Mouse (Mus musculus) liver, embryonic 11.5 days (tissue): ENCODE results near the gene Mknk1. TPM values are rescaled to one million over a fixed set of nuclear protein-coding genes. Genes with fewer than 3 reads are reported as not detected.

Source experiments
- ATAC-seq: fragments of 200-750 bp; cut with Nextera tagmentation; replicated peaks from 2 replicates; pipeline ENCODE4 v1.8.0; 2017; ENCODE audit warnings: moderate number of reproducible peaks, mild to moderate bottlenecking, moderate TSS enrichment, moderate library complexity; ENCODE audit not compliant: low FRiP score
- DNase-seq: peaks from one replicate; pipeline ENCODE4 v3.0.0-alpha.2; 2017; ENCODE audit warnings: low spot score
- H3K27ac ChIP-seq: fragments of 300-500 bp; sonication (generic); 2 replicates; pipeline ENCODE4 v1.5.1; 2014; ENCODE audit warnings: mild to moderate bottlenecking, low read depth, low read length, control low read depth
- H3K27me3 ChIP-seq: fragments of 300-500 bp; sonication (generic); replicated peaks from 2 replicates; pipeline ENCODE4 v1.6.1; 2014; ENCODE audit warnings: low read length, mixed read lengths; ENCODE audit not compliant: control insufficient read depth, insufficient read depth
- H3K36me3 ChIP-seq: fragments of 300-500 bp; sonication (generic); 2 replicates; pipeline ENCODE4 v1.6.1; 2014; ENCODE audit warnings: mild to moderate bottlenecking, low read length, moderate library complexity, mixed read lengths; ENCODE audit not compliant: control insufficient read depth, insufficient read depth
- H3K4me1 ChIP-seq: fragments of 300-500 bp; sonication (generic); replicated peaks from 2 replicates; pipeline ENCODE4 v1.6.1; 2014; ENCODE audit warnings: low read length, mixed read lengths; ENCODE audit not compliant: control insufficient read depth, insufficient read depth
- H3K4me2 ChIP-seq: fragments of 300-500 bp; sonication (generic); 2 replicates; pipeline ENCODE4 v1.6.1; 2014; ENCODE audit warnings: mild to moderate bottlenecking, control low read depth, moderate library complexity
- H3K4me3 ChIP-seq: fragments of 300-500 bp; sonication (generic); 2 replicates; pipeline ENCODE4 v1.5.1; 2014; ENCODE audit warnings: low read depth, low read length, control low read depth
- H3K9ac ChIP-seq: fragments of 300-500 bp; sonication (generic); 2 replicates; pipeline ENCODE4 v1.6.1; 2014; ENCODE audit warnings: low read depth, low read length, control low read depth
- H3K9me3 ChIP-seq: fragments of 300-500 bp; sonication (generic); 2 replicates; pipeline ENCODE4 v1.6.1; 2016; ENCODE audit warnings: low read length, inconsistent platforms, mixed read lengths; ENCODE audit not compliant: control insufficient read depth
- WGBS: fragments of 180-500 bp; shearing (Covaris S2); extraction: QIAGEN DNeasy Blood & Tissue Kit; methylation state at CpG from one replicate; pipeline ENCODE4 v1.1.7; 2014; 5-methylcytosine and 5-hydroxymethylcytosine counted together
- polyA plus RNA-seq: library from polyadenylated mRNA; unstranded; fragments of >200 nt; fragmentation: Nextera tagmentation; extraction: Ambion mirVana; gene quantifications from 2 replicates; pipeline ENCODE4 v1.2.1, GENCODE M21; 2014

Gene Mknk1
- 43.8 and 46.9 TPM in 2 replicates for polyA plus RNA-seq

GRCm38 (mm10) chr4:115838696-115839641 is at the start of gene Mknk1:
TSS of gene Mknk1 (plus strand) at chr4:115839198.
- H3K4me3 ChIP-seq: peak within 1 kb of the TSS; percentile 78
- no peaks in the 10 kb centered on the region for H3K27me3 ChIP-seq
- H3K4me1 ChIP-seq: peaks cover 13% of the 10 kb centered on the region; the same call in 1 of the 2 replicates
- peak; percentile 94 for ATAC-seq
- H3K36me3 ChIP-seq: peaks cover 11% of the 10 kb centered on the region; the same call in 1 of the 2 replicates
- 1% methylated on average over 51 of the region's 51 CpGs for WGBS
- H3K27ac ChIP-seq: peak within 1 kb of the TSS; percentile 56
- no peaks in the 10 kb centered on the region for H3K9me3 ChIP-seq
- H3K9ac ChIP-seq: peak within 1 kb of the TSS; percentile 75
- peak; percentile 91 for DNase-seq
- peak within 1 kb of the TSS; percentile 62 for H3K4me2 ChIP-seq

DNA sequence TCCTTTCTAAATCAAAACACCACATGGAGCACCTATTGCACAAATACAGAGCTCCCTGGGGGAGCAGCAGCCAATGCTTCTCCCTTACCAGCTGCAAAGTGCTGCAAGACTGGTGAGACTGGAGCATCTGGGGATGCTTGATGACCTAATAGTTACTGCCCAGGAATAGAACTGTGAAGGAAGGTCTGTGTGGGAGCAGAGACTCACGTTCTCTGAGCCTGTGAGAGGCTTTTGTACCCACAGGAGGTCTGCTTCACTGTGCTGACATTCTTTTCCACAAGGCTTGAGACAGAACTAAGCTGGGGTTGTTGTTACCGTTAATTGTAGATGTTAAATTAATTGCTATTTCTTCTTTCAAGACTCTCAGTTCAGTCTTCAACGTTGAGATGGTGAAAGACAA is 48.1 kb upstream of the Mknk1 start:
- no peak for ATAC-seq
- no peaks in the 10 kb centered on the region for H3K9me3 ChIP-seq
- no peak overlapping the region for H3K27ac ChIP-seq
- H3K36me3 ChIP-seq: peaks cover 16% of the 10 kb centered on the region
- no peak for DNase-seq
- no peak overlapping the region for H3K9ac ChIP-seq
- H3K4me3 ChIP-seq: no peak overlapping the region
- WGBS: 79% methylated on average over 3 of the region's 3 CpGs
- no peaks in the 10 kb centered on the region for H3K27me3 ChIP-seq
- H3K4me1 ChIP-seq: peaks cover 2% of the 10 kb centered on the region
- no peak overlapping the region for H3K4me2 ChIP-seq

DNA sequence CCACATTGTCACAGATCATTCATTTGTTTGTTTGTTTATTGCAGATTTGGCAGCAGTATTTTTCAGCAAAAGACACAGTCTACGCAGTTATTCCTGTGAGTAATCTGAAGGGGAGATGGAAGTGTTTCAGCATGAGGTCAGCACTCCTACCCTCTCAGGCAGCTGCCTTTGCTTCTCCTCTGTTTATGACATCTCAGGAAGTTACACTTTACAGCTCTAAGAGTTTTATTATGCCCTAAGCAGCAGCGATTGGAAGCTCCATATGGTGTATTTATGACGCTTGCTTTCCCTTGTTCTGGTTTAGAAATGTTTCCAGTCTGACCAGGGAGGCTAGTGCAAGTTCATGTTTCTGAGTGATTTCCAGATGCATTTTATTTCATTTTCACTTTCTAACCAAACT is 43.6 kb upstream of the Mknk1 start:
- no peaks in the 10 kb centered on the region for H3K9me3 ChIP-seq
- H3K27me3 ChIP-seq: no peaks in the 10 kb centered on the region
- no peak overlapping the region for H3K9ac ChIP-seq
- no peak overlapping the region for H3K4me2 ChIP-seq
- no peak overlapping the region for H3K4me3 ChIP-seq
- DNase-seq: no peak
- no peak overlapping the region for H3K27ac ChIP-seq
- no peaks in the 10 kb centered on the region for H3K4me1 ChIP-seq
- 84% methylated on average over 3 of the region's 3 CpGs for WGBS
- peaks cover 22% of the 10 kb centered on the region for H3K36me3 ChIP-seq
- no peak for ATAC-seq

GRCm38 (mm10) chr4:115799981-115800380 is 39.0 kb upstream of the Mknk1 start:
- Histone ChIP-seq H3K27me3 (no peaks in the 10 kb centered on the region), H3K27ac (no peak overlapping the region), H3K4me1 (no peaks in the 10 kb centered on the region), H3K9ac (no peak overlapping the region), H3K4me2 (no peak overlapping the region), H3K9me3 (no peaks in the 10 kb centered on the region), H3K36me3 (peaks cover 22% of the 10 kb centered on the region), H3K4me3 (no peak overlapping the region)
- ATAC-seq (no peak), DNase-seq (no peak)
- 92% methylated on average over 3 of the region's 3 CpGs for WGBS

- Histone ChIP-seq H3K9me3 (no peaks in the 10 kb centered on the region), H3K9ac (no peak overlapping the region), H3K4me3 (no peak overlapping the region), H3K4me2 (no peak overlapping the region), H3K4me1 (no peaks in the 10 kb centered on the region), H3K36me3 (peaks cover 5% of the 10 kb centered on the region; the same call in 1 of the 2 replicates), H3K27me3 (no peaks in the 10 kb centered on the region), H3K27ac (no peak overlapping the region)
- WGBS: 94% methylated on average over 4 of the region's 4 CpGs
- ATAC-seq (no peak), DNase-seq (no peak)
These were observed 26.7 kb upstream of the Mknk1 start for GRCm38 (mm10) chr4:115812326-115812725.

DNA sequence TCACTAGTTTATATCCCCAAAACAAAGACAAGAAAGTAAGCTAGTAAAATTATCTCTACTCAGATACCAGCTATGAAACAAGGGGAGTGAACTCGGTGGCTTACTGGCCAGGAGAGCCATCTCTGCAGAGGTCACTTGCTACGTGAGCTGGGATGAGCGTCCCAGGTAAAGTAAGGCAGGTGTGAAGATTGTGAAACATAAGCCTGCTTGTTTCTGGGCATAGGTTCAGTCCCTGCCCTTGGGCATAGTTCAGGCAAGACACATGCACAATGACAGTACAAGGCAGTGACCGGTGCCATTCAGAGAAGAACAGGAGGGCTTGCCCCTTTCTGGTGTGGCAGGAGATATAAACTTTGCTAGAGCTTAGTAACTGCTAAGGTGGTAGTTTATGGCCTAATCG is 23.4 kb upstream of the Mknk1 start:
- Histone ChIP-seq H3K9me3 (no peaks in the 10 kb centered on the region), H3K36me3 (peaks cover 5% of the 10 kb centered on the region; the same call in 1 of the 2 replicates), H3K9ac (no peak overlapping the region), H3K4me3 (no peak overlapping the region), H3K4me2 (no peak overlapping the region), H3K4me1 (no peaks in the 10 kb centered on the region), H3K27me3 (no peaks in the 10 kb centered on the region), H3K27ac (no peak overlapping the region)
- DNase-seq (no peak), ATAC-seq (no peak)
- 82% methylated on average over 5 of the region's 5 CpGs for WGBS

DNA sequence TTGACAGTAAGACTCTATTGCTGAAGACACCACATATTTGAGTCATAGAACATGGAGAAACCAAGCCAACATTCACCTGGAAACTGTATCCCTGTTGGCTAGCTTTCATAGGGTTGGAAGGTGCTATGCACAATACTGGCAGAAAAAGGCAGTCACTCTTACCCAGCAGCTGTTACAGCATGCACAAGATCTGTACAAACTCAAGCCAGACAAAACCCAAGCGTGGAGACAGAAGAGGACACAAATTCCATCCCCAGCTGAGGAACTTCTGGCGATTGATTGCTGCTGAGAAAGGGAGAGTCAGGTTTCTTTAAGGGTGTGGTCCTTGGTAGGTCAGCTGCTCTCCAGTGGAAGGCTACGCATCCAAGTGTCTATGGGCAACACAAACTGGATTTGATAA is 18.8 kb upstream of the Mknk1 start:
- 0 out of 2 replicates have a peak, but pooled peaks cover 3% of the 10 kb centered on the region for H3K36me3 ChIP-seq
- peaks cover 27% of the 10 kb centered on the region for H3K4me1 ChIP-seq
- no peak overlapping the region for H3K27ac ChIP-seq
- H3K27me3 ChIP-seq: no peaks in the 10 kb centered on the region
- DNase-seq (no peak), ATAC-seq (no peak)
- no peaks in the 10 kb centered on the region for H3K9me3 ChIP-seq
- no peak overlapping the region for H3K4me3 ChIP-seq
- no peak overlapping the region for H3K9ac ChIP-seq
- H3K4me2 ChIP-seq: no peak overlapping the region
- 60% methylated on average over 3 of the region's 3 CpGs for WGBS

GRCm38 (mm10) chr4:115820944-115821343 is 18.1 kb upstream of the Mknk1 start:
- WGBS: 72% methylated on average over 3 of the region's 3 CpGs
- no peak for DNase-seq

DNA sequence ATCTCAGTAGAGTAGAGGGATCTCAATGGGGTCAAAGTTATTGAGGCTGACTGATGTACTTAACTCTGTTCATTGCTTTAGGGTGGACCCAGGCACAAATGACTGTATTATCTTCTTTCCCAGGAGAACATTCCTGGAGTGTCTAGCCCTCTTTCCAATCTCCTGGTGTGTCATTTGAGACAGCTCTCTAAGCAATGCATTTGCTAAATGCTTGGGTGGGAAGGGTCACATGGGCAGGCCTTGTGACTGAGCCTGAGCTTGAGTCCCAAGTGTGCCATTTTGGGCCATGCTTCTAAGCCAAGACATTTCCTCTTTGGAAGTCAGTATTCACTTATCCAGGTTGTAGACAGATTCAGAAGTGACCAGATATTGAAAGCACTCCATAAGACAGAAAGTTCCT is 17.6 kb upstream of the Mknk1 start:
- Histone ChIP-seq H3K9ac (no peak overlapping the region), H3K9me3 (no peaks in the 10 kb centered on the region), H3K4me1 (peaks cover 33% of the 10 kb centered on the region), H3K4me2 (no peak overlapping the region), H3K36me3 (no peaks in the 10 kb centered on the region), H3K4me3 (no peak overlapping the region), H3K27ac (no peak overlapping the region), H3K27me3 (no peaks in the 10 kb centered on the region)
- DNase-seq (no peak), ATAC-seq (no peak)

More at GRCm38 (mm10) chr4:115820944-115821343, 18.1 kb upstream of the Mknk1 start:
- Histone ChIP-seq H3K27me3 (no peaks in the 10 kb centered on the region), H3K4me2 (no peak overlapping the region), H3K4me3 (no peak overlapping the region), H3K9ac (no peak overlapping the region), H3K9me3 (no peaks in the 10 kb centered on the region), H3K4me1 (peaks cover 33% of the 10 kb centered on the region), H3K27ac (no peak overlapping the region), H3K36me3 (no peaks in the 10 kb centered on the region)
- no peak for ATAC-seq
